In genomic region chr13:46417594-46417993, GRCm38 (mm10) we compare ENCODE assay signal across 11 mouse cellular contexts. TPM values are rescaled to one million over a fixed set of nuclear protein-coding genes. Genes with fewer than 3 reads are reported as not detected.
DNase-seq lines count a peak whose midpoint lies in the region; ATAC-seq lines count a peak whose summit lies in the region.
"Had no signal": no experiment of that assay in that cellular context is flagged by ENCODE, and none has a peak within 500 bp of the region (broad histone marks: within the 10 kb centered on the region; RNA-seq: fewer than 3 reads in every experiment).

No protein-coding gene starts in this region.

- ATAC-seq in kidney, embryonic 15.5 days (replicated peaks; ENCODE audit: low FRiP score), result no peak
- ATAC-seq in embryonic facial prominence, embryonic 13.5 days (ENCODE audit: insufficient number of reproducible peaks, insufficient read depth, low FRiP score, low TSS enrichment, low read depth), result no peak
- no peak for ATAC-seq in hindbrain, embryonic 14.5 days (ENCODE audit: low FRiP score)
- ATAC-seq in midbrain, embryonic 15.5 days (replicated peaks), result no peak

- no peak for DNase-seq in kidney, postnatal 36 days
- DNase-seq in hindbrain, embryonic 14.5 days (ENCODE audit: low spot score), result no peak
- DNase-seq in urinary bladder, adult 2 months (ENCODE audit: low spot score), result no peak
- DNase-seq in right cerebral cortex, postnatal 25 days, result no peak
- no peak for DNase-seq in left cerebral cortex, adult 9 months (ENCODE audit: low spot score in 2 of 2)
- DNase-seq: kidney, adult 8-10 months had no signal

- H3K4me2 ChIP-seq in kidney, embryonic 15.5 days, result peak overlapping the region; percentile 96
- peak overlapping the region; percentile 96 for H3K4me2 ChIP-seq in embryonic facial prominence, embryonic 13.5 days
- peak overlapping the region; percentile 97 for H3K4me2 ChIP-seq in hindbrain, embryonic 14.5 days (replicated peaks)
- peak overlapping the region; percentile 99 for H3K4me2 ChIP-seq in midbrain, embryonic 15.5 days

- no peak overlapping the region for H3K9ac ChIP-seq in kidney, embryonic 15.5 days
- H3K9ac ChIP-seq in embryonic facial prominence, embryonic 13.5 days, result peak overlapping the region; percentile 77; the same call in 1 of the 2 replicates
- 0 out of 2 replicates have a peak overlapping the region, but pooled peaks have one; percentile 87 for H3K9ac ChIP-seq in hindbrain, embryonic 14.5 days
- peak overlapping the region; percentile 61; the same call in 1 of the 2 replicates for H3K9ac ChIP-seq in midbrain, embryonic 15.5 days

- no peak overlapping the region for H3K27ac ChIP-seq in kidney, embryonic 15.5 days
- no peak overlapping the region for H3K27ac ChIP-seq in embryonic facial prominence, embryonic 13.5 days
- no peak overlapping the region for H3K27ac ChIP-seq in hindbrain, embryonic 14.5 days
- H3K27ac ChIP-seq in midbrain, embryonic 15.5 days, result peak overlapping the region; percentile 75; the same call in 1 of the 2 replicates

- no peaks in the 10 kb centered on the region for H3K9me3 ChIP-seq in kidney, embryonic 15.5 days (replicated peaks)
- H3K9me3 ChIP-seq in embryonic facial prominence, embryonic 13.5 days, result no peaks in the 10 kb centered on the region
- no peaks in the 10 kb centered on the region for H3K9me3 ChIP-seq in hindbrain, embryonic 14.5 days (ENCODE audit: control insufficient read depth, low read length)
- no peaks in the 10 kb centered on the region for H3K9me3 ChIP-seq in midbrain, embryonic 15.5 days
- H3K9me3 ChIP-seq: G1E had no signal

- peaks cover 21% of the 10 kb centered on the region for H3K27me3 ChIP-seq in kidney, embryonic 15.5 days
- H3K27me3 ChIP-seq in embryonic facial prominence, embryonic 13.5 days, result peaks cover 35% of the 10 kb centered on the region
- H3K27me3 ChIP-seq in hindbrain, embryonic 14.5 days (ENCODE audit: control insufficient read depth, insufficient read depth, low read length), result no peaks in the 10 kb centered on the region
- no peaks in the 10 kb centered on the region for H3K27me3 ChIP-seq in midbrain, embryonic 15.5 days (replicated peaks)

- H3K4me3 ChIP-seq in kidney, embryonic 15.5 days (replicated peaks), result peak overlapping the region; percentile 70
- peak overlapping the region; percentile 64 for H3K4me3 ChIP-seq in embryonic facial prominence, embryonic 13.5 days
- peak overlapping the region; percentile 66 for H3K4me3 ChIP-seq in hindbrain, embryonic 14.5 days (replicated peaks; ENCODE audit: low read length)
- peak overlapping the region; percentile 71 for H3K4me3 ChIP-seq in midbrain, embryonic 15.5 days
- H3K4me3 ChIP-seq: erythroblast, embryonic 14.5 days had no signal

- peaks cover 24% of the 10 kb centered on the region for H3K4me1 ChIP-seq in kidney, embryonic 15.5 days
- H3K4me1 ChIP-seq in embryonic facial prominence, embryonic 13.5 days, result peaks cover 8% of the 10 kb centered on the region
- H3K4me1 ChIP-seq in hindbrain, embryonic 14.5 days (replicated peaks; ENCODE audit: control insufficient read depth, insufficient read depth, low read length), result peaks cover 6% of the 10 kb centered on the region; the same call in 1 of the 2 replicates
- peaks cover 14% of the 10 kb centered on the region for H3K4me1 ChIP-seq in midbrain, embryonic 15.5 days

- 82% methylated on average over 5 of the region's 5 CpGs for WGBS in kidney, embryonic 15.5 days
- WGBS in embryonic facial prominence, embryonic 13.5 days, result 76% methylated on average over 5 of the region's 5 CpGs
- WGBS in hindbrain, embryonic 14.5 days, result 73% methylated on average over 5 of the region's 5 CpGs
- WGBS in midbrain, embryonic 15.5 days, result 80% methylated on average over 5 of the region's 5 CpGs

- H3K36me3 ChIP-seq in kidney, embryonic 15.5 days, result no peaks in the 10 kb centered on the region
- no peaks in the 10 kb centered on the region for H3K36me3 ChIP-seq in embryonic facial prominence, embryonic 13.5 days
- H3K36me3 ChIP-seq in hindbrain, embryonic 14.5 days (replicated peaks; ENCODE audit: control insufficient read depth, insufficient read depth), result 0 out of 2 replicates have a peak, but pooled peaks cover 3% of the 10 kb centered on the region
- H3K36me3 ChIP-seq in midbrain, embryonic 15.5 days (replicated peaks), result no peaks in the 10 kb centered on the region
- H3K36me3 ChIP-seq: G1E had no signal

RNA-seq across cellular contexts. Expression of gene Rbm24, which starts 0.6 kb away (rescaled TPM):
- polyA plus RNA-seq in kidney, embryonic 15.5 days (2015; fragmentation: Nextera tagmentation; extraction: Ambion mirVana), result 1.3 and 1.5 TPM in 2 replicates
- 1.2 and 2.5 TPM in 2 replicates for polyA plus RNA-seq in embryonic facial prominence, embryonic 13.5 days (2015; fragmentation: Nextera tagmentation; extraction: Ambion mirVana)
- polyA plus RNA-seq in hindbrain, embryonic 14.5 days (2014; fragmentation: Nextera tagmentation; extraction: Ambion mirVana), result 2.7 TPM in 2 replicates
- polyA plus RNA-seq in midbrain, embryonic 15.5 days (2015; fragmentation: Nextera tagmentation; extraction: Ambion mirVana), result 4.2 and 5.5 TPM in 2 replicates
- 25.2 and 39.0 TPM in 2 replicates for polyA plus RNA-seq in urinary bladder, adult 2 months (2012; rRNA removed)
- polyA plus RNA-seq: erythroblast, embryonic 14.5 days; G1E had no signal
